Mouse (Mus musculus) midbrain, postnatal 0 days (tissue): ENCODE measurements at regions not wholly inside any gene's neighbourhood (a gene's known extent, or its start where the extent isn't known, plus 50 kb on each side); places are given as distances from the start of the nearest gene placed in this dataset.
A peak's percentile ranks its signal among the peaks of the same experiment; 100 is the strongest.

Experiments
- ATAC-seq: fragments of 200-750 bp; cut with Nextera tagmentation; 2 replicates; pipeline ENCODE4 v1.8.0; 2017; ENCODE audit warnings: moderate number of reproducible peaks, mild to moderate bottlenecking, moderate TSS enrichment, moderate library complexity; ENCODE audit not compliant: low FRiP score
- DNase-seq: peaks from one replicate; pipeline ENCODE4 v3.0.0-alpha.2; 2015; ENCODE audit warnings: low spot score
- H3K27ac ChIP-seq: fragments of 300-500 bp; sonication (generic); 2 replicates; pipeline ENCODE4 v1.5.1; 2014; ENCODE audit warnings: low read depth, mild to moderate bottlenecking, low read length, mixed read lengths
- H3K27me3 ChIP-seq: fragments of 300-500 bp; sonication (generic); 2 replicates; pipeline ENCODE4 v1.6.1; 2014; ENCODE audit warnings: low read length, control low read depth, mixed read lengths; ENCODE audit not compliant: insufficient read depth
- H3K36me3 ChIP-seq: fragments of 300-500 bp; sonication (generic); 2 replicates; pipeline ENCODE4 v1.6.1; 2014; ENCODE audit warnings: low read length, control low read depth, mixed read lengths; ENCODE audit not compliant: insufficient read depth
- H3K4me1 ChIP-seq: fragments of 300-500 bp; sonication (generic); 2 replicates; pipeline ENCODE4 v1.6.1; 2014; ENCODE audit warnings: mild to moderate bottlenecking, control low read depth, antibody characterized with exemption, low read length, mixed read lengths; ENCODE audit not compliant: insufficient read depth
- H3K4me2 ChIP-seq: fragments of 300-500 bp; sonication (generic); 2 replicates; pipeline ENCODE4 v1.6.1; 2014; ENCODE audit warnings: low read depth, mild to moderate bottlenecking, low read length, mixed read lengths; ENCODE audit not compliant: poor library complexity, severe bottlenecking
- H3K4me3 ChIP-seq: fragments of 300-500 bp; sonication (generic); 2 replicates; pipeline ENCODE4 v1.5.1; 2014; ENCODE audit warnings: low read depth, mild to moderate bottlenecking, low read length, moderate library complexity
- H3K9ac ChIP-seq: fragments of 300-500 bp; sonication (generic); replicated peaks from 2 replicates; pipeline ENCODE4 v1.6.1; 2014; ENCODE audit warnings: mild to moderate bottlenecking, low read length, moderate library complexity, mixed read lengths; ENCODE audit not compliant: poor library complexity, severe bottlenecking
- H3K9me3 ChIP-seq: fragments of 300-500 bp; sonication (generic); 2 replicates; pipeline ENCODE4 v1.6.1; 2016; ENCODE audit warnings: low read length, control low read depth
- CTCF ChIP-seq: IDR thresholded peaks from 2 replicates; pipeline ENCODE4 v1.5.1; 2016; ENCODE audit warnings: antibody characterized with exemption, mild to moderate bottlenecking
- WGBS: fragments of 180-500 bp; shearing (Covaris S2); extraction: QIAGEN DNeasy Blood & Tissue Kit; methylation state at CpG from one replicate; pipeline ENCODE4 v1.1.7; 2014; 5-methylcytosine and 5-hydroxymethylcytosine counted together

DNA sequence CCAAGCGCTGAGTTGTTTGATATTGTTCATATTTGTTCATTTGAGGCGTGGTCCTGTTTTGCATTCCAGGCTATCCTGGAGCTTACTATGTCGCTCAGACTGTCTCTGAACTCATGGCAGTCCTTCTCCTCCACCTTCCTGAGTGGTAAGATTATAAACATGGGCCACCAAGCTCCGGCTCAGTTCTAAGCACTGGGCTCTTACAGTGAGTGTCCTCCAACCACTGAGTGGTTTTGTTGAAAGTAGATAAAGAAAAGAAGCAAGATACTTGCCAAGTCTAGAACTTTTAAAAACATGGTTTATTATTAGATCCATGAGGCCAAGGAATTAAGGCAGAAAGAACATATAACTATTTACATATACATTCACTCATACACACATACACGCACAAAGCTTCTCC is 448.7 kb upstream of the Mki67 start:
- ATAC-seq (no peak), DNase-seq (no peak)
- no peaks in the 10 kb centered on the region for H3K4me1 ChIP-seq
- TF ChIP-seq CTCF, result no peak
- H3K9ac ChIP-seq, result no peak overlapping the region
- H3K27me3 ChIP-seq, result no peaks in the 10 kb centered on the region
- H3K4me2 ChIP-seq, result no peak overlapping the region
- 94% methylated on average over 5 of the region's 5 CpGs for WGBS
- no peaks in the 10 kb centered on the region for H3K9me3 ChIP-seq
- H3K4me3 ChIP-seq, result no peak overlapping the region
- no peak overlapping the region for H3K27ac ChIP-seq
- no peaks in the 10 kb centered on the region for H3K36me3 ChIP-seq

DNA sequence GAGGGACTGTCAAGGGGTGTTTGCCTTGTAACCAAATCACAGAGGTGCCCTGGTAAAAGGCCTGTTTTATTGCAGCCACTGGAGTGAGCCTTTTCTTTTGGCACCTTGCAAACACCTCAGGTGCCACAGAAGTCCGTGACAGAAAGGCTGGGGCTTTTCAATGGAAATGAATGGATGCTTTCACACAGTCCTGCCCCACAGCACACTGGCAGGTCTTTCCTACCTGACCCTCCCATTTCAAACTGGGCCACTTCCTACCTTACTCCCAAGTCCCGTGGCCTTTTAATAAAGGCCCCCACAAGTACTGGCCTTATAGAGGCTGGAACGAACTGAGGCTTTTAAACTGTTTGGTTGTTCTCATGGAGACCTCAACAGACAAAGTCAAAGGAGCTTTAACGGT is 453.1 kb upstream of the Mki67 start:
- no peak for TF ChIP-seq CTCF
- H3K27me3 ChIP-seq, result no peaks in the 10 kb centered on the region
- DNase-seq (no peak), ATAC-seq (no peak)
- WGBS, result 78% methylated on average over 3 of the region's 4 CpGs
- H3K36me3 ChIP-seq, result no peaks in the 10 kb centered on the region
- no peak overlapping the region for H3K4me3 ChIP-seq
- no peaks in the 10 kb centered on the region for H3K9me3 ChIP-seq
- H3K4me1 ChIP-seq, result no peaks in the 10 kb centered on the region
- no peak overlapping the region for H3K27ac ChIP-seq
- no peak overlapping the region for H3K4me2 ChIP-seq
- H3K9ac ChIP-seq, result no peak overlapping the region

DNA sequence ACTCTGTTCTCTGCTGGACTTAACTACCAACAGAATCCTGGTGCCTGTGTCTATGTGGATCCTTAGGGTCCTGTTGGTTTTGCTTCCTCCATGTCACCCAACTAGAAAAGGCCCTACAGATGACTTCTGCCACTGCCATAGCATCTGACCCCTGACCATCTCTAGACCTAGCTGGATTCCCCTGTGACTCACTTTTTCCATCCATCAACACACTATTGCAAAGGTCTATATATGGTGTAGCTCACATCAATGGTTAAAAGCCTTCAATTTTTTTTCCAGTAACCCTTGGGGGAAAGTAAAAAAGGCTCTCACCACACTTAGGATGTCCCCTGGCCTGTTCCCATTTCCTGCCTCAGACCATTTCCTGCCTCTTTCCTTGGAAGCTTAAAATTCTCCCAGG is 460.2 kb upstream of the Mki67 start:
- no peak overlapping the region for H3K27ac ChIP-seq
- H3K36me3 ChIP-seq, result no peaks in the 10 kb centered on the region
- H3K4me3 ChIP-seq, result no peak overlapping the region
- peaks cover 3% of the 10 kb centered on the region; the same call in 1 of the 2 replicates for H3K4me1 ChIP-seq
- no peak for ATAC-seq
- H3K9ac ChIP-seq, result no peak overlapping the region
- H3K9me3 ChIP-seq, result no peaks in the 10 kb centered on the region
- TF ChIP-seq CTCF, result no peak
- H3K27me3 ChIP-seq, result no peaks in the 10 kb centered on the region
- no peak for DNase-seq
- no peak overlapping the region for H3K4me2 ChIP-seq

DNA sequence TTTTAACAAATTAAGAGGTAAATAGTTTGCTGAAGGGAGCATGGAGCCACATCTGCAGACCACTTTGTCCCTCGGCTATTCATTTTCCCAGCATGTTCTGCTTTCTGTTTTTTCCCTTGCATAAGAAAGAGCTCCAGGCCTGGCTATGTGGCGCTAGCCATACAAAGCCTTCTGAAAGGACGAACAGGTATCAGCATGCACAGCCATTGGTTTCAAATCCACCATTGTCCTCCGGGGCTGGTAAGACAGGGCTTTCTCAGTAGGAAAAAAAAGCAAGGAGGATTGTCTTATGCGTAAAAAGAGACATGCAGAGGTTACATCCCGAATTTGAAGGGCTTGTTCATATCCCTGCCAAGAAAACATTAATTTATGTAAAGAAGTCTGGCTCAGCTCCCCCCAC is 464.8 kb upstream of the Mki67 start:
- H3K4me2 ChIP-seq, result peak overlapping the region; percentile 29; the same call in 1 of the 2 replicates
- 18% methylated on average over 6 of the region's 6 CpGs for WGBS

DNA sequence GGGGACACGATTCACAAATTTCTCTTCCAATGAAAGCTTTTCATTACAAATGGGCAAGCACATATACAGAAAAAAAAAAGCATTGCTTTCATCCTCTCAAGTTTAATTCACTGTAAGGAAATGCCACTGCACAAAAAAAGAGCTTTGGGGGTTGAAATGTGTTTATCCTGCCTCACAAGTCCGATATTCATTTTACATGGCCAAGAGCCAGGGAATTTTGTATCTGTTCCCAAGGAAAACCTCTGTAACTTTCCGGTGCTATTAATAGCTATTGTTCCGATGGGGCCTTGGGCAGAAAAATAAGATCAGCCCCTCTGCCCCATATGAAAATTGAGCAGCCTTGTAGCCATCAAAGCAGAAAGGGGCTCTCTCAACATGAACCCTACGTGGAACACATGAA is 465.9 kb upstream of the Mki67 start:
- Histone ChIP-seq H3K27me3 (no peaks in the 10 kb centered on the region), H3K4me2 (no peak overlapping the region), H3K9ac (no peak overlapping the region), H3K4me3 (no peak overlapping the region), H3K27ac (no peak overlapping the region), H3K4me1 (peaks cover 3% of the 10 kb centered on the region; the same call in 1 of the 2 replicates), H3K9me3 (no peaks in the 10 kb centered on the region), H3K36me3 (no peaks in the 10 kb centered on the region)
- no peak for TF ChIP-seq CTCF
- no peak for DNase-seq
- WGBS, result 62% methylated on average over 5 of the region's 5 CpGs
- no peak for ATAC-seq

More for the DNA sequence above, 464.8 kb upstream of the Mki67 start:
- DNase-seq (peak; percentile 21), ATAC-seq (no peak)
- Histone ChIP-seq H3K4me3 (no peak overlapping the region), H3K36me3 (no peaks in the 10 kb centered on the region), H3K27me3 (no peaks in the 10 kb centered on the region), H3K9ac (no peak overlapping the region), H3K27ac (peak overlapping the region; percentile 43; the same call in 1 of the 2 replicates), H3K4me1 (peaks cover 3% of the 10 kb centered on the region; the same call in 1 of the 2 replicates), H3K9me3 (no peaks in the 10 kb centered on the region)
- no peak for TF ChIP-seq CTCF

DNA sequence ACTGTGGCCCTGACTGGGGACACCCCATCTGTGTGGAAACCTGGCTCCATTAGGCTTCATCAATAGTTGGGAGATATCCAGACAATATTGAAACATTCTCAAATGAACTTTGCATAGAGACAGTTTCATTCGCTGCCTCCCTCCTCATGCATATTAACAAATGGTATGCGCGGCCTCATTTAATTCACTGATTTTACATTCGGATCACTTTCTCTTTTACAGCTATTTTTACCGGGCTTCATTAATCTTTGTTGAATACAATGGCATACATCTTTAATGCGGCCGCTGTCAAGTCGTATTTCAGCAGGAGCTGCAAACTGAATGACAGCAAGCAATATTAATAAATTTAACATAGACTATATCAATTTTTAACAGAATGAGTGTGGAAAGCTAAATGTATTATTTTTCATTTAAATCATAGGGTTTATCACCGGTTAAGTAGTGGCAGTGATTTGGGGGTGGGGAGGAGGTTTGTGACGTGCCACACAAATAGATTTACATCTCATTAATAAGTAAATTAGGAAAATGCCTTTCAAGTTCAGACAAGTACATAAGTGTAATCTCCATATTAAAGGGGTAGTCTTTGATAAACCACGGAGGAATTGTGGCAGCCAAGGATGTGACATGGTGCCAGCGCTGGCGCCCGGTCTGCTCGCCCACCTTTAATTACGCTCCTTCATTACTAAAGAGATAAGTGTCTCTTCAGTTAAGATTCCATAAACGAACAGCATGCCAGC is 480.4 kb upstream of the Mki67 start:
- no peak for DNase-seq
- Histone ChIP-seq H3K9me3 (no peaks in the 10 kb centered on the region), H3K4me1 (peaks cover 2% of the 10 kb centered on the region; the same call in 1 of the 2 replicates), H3K27ac (no peak overlapping the region), H3K36me3 (no peaks in the 10 kb centered on the region), H3K27me3 (no peaks in the 10 kb centered on the region), H3K4me2 (peak overlapping the region; percentile 30), H3K9ac (no peak overlapping the region), H3K4me3 (0 out of 2 replicates have a peak overlapping the region, but pooled peaks have one; percentile 10)
- ATAC-seq, result no peak
- WGBS, result 23% methylated on average over 17 of the region's 17 CpGs
- no peak for TF ChIP-seq CTCF
